Mouse (Mus musculus): ENCODE data around the gene Acox3.

Gene Acox3

DNA sequence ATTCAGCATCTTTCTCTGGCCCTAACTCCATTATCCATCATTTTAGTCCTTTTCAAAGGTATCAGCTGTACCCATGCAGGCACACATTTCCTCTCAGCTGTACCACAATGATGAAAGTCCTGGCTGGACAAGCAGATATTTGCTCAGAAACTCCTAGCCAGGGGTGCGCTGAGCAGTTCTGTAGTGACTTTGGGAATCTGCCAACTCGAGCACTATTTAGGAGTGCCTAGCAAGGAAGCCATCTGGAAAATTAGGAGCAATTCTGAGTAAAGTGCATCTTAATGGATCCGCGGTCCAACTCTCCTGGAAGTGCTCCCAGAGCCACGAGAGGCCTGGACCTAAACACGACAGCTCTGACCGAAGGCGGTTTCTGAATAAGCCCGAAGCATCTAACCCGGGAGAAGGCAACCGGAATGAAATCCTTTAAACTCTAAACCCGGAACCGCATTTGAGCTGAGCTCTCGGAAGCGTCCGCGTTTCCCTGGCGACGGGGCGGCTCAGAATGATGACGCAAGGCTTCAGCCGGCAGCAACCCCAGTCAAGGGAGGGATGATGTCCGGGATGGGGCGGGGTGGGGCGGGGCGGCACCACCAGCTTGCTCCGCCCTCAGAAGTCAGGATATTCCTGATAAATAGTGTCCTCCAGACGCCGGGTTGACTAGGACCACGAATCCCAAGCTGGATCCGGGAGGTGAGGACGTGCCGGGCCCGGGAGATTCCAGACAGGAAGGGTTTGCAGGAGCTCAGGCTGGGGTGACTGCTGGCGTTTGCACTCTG is at the start of gene Acox3:
Gene Acox3, plus strand, starts transcription at position 596 of the 776 bp plus-strand sequence.
- peak; percentile 95 for DNase-seq

- DNase-seq, result no peak
Measured at GRCm38 (mm10) chr5:35536271-35536670, 46.6 kb upstream of the Acox3 start.

DNA sequence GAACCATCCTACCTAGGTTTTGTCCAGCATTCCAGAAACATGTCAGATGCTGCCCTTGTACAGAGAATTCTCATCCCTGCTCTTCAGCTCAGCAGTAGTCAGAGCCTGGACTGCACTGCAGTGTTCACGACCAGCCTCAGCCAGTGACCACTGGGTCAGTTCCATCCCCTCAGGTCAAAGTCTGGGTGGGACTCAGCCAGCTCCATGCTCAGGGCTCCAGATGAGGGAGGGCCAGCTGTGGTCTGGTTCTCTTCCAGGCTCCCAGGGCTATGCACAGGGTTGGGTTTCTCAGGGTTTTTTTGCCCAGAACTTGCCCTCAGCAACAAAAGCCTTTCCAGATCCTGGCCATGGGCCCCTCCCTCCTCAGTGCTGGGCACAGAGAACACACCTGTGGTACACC is 45.4 kb upstream of the Acox3 start:
- DNase-seq, result no peak

GRCm38 (mm10) chr5:35538022-35538421 is 44.8 kb upstream of the Acox3 start:
- no peak for DNase-seq

DNA sequence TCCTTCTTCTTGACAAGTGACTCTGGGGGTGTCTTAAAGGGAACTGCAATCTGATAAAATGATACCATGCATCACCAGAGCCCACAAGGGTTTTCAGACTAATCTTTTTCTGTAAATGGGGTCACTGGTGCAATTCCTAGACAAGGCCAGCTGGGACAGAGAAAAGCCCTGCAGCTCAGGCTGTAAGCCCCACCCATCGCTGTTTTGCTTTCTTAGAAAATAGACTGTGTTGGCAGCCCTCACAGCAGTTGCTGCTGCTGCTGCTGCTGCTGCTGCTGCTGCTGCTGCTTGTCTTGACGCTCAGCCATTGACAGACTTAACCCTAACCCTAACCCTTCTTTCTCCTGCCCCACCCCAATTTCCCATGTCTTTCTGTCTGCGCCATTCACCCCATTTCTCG is 43.3 kb upstream of the Acox3 start:
- DNase-seq, result no peak

GRCm38 (mm10) chr5:35540555-35540954 is 42.3 kb upstream of the Acox3 start:
- no peak for DNase-seq

DNA sequence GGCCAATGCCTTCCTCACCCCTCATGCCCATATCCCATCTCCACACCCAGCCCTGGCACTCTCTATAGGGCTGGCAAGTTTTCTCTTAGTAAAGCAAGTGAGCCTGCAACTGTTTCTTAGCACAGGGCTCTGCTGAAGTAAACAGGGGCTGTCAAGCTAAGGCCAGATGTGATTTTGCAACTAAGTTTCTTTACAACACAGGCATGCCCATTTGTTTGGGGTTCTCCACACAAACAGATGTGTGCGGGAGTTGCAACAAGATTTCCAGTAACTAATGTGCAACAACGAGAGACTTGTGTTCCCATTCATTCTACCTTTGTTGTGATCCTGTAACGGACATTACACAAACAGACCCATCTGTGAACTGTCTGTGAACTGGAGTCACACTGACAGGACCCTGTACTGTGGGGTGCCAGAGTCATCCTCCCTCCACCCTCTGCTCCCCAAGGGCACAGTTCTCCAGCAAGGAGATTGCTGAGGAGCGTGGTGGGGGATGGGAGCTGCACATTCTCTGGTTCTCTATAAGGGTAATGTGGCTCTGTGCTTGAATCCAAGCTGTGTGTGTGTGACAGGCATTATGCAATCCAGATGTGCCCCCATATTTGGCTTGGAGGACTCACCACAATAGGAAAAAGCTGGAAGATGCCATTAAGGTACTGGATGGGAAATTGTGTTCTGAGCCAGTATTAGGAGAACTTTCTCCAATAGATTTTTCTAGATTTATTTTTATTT is 41.6 kb upstream of the Acox3 start:
- DNase-seq, result no peak

- DNase-seq, result no peak
Measured at GRCm38 (mm10) chr5:35546127-35546526, 36.7 kb upstream of the Acox3 start.

- DNase-seq, result no peak
Measured at GRCm38 (mm10) chr5:35551855-35552837, 30.7 kb upstream of the Acox3 start.

DNA sequence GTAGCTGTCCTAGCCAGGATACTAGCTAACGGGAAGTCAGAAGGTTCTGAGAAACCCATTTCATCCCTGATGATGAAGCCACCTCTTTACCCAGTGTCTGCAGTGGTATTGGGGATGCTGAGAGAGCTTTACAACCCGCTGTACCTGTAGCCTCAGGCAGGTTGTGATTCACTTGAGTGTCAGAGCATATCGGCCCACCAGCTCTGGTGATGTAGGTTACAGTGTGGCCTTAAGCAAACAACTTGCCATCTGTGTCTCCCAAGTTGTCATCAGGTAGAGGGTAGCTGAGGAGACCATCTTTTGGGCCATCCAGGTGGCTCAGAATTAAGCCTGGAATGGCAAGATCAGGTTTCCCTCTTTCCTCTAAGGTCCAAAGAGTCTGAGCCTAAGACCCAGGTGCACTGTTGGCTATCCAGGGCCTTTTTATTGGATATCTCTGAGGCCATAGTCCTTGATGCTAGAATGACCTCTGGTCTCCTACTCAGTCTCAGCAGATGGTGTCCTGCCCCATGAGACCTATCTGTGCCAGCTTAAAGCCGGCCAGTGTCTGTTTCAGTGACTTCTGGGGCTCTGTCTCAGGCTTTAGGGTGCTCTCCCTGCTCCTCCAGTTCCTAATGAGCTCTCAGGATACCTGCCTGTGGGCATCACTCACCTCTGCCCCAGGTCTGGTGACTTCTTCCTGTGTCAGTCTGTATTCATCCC is 29.9 kb upstream of the Acox3 start:
- DNase-seq, result no peak

GRCm38 (mm10) chr5:35556393-35556792 is 26.4 kb upstream of the Acox3 start:
- DNase-seq, result no peak

DNA sequence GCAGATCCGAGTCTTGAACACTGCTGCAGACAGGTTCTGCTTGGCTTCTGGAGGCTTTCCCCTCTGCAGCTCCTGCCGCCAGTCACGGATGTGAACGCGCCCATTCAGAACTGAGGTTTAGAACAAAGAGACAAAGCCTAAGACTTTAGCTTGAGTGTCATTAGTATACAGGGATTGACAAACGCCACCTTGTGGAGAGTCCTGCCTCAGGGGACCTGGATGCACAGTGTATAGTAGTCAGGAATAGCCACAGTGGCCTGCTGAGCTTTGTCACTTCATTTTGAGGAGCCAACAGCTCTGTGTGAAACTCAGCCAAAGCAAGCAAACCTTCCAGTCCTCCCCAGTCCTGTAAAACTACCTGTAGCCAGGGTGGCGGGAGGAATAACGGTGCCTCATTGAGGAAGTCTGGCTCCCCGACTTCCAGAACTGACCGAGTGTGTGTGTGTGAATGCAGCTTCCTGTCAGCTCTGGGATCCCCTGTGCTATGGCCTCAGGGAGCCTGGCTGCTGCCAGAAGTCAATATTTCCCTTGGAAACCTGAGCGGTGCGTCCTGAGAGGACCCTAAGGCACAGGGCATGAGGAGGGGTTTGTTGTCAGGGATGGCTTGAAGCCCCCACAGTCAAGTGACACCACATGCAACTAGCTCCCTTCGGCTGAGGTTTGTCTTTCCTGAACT is 24.8 kb upstream of the Acox3 start:
- no peak for DNase-seq

- DNase-seq, result no peak
Measured at GRCm38 (mm10) chr5:35559447-35559846, 23.4 kb upstream of the Acox3 start.

DNA sequence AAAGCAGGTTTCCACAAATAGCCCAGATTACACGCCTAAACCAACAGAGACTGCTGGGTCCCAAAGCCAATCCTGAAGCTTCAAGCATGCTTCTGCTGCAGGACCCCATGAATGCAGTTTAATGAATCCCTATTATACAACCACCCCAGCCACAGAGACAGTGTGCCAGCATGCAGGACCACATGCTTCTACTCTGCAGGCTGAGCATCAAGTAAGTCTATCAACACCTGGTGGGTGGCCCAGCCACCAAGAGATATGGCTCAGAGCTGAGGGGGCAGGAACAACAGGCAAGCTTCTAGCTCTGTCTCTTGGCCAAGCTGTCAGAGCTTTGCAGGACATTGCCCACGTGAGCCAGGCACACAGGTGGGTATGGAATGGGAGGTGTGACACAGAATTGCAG is 20.2 kb upstream of the Acox3 start:
- no peak for DNase-seq

DNA sequence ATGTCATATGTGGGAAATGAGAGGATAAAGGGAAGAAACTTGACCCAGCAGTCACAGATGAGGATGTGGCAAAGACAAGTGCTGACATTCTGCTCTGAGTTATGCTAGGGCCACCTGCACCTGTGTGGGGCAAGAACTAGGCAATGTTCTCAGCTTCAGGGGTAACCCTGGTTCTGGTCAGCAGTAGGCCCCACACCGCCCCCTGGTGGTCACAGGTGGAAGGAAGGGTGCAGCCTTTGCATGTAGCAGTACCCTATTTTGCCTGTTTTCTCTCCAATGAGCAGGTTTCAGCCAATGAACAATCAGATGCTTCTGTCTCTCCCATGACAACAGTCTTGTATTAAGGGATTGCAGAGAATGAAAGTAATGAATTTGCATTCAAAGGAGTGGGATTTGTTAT is 19.4 kb upstream of the Acox3 start:
- peak; percentile 78 for DNase-seq

- no peak for DNase-seq
Measured at GRCm38 (mm10) chr5:35565217-35565616, 17.6 kb upstream of the Acox3 start.

GRCm38 (mm10) chr5:35566632-35567031 is 16.2 kb upstream of the Acox3 start:
- no peak for DNase-seq

DNA sequence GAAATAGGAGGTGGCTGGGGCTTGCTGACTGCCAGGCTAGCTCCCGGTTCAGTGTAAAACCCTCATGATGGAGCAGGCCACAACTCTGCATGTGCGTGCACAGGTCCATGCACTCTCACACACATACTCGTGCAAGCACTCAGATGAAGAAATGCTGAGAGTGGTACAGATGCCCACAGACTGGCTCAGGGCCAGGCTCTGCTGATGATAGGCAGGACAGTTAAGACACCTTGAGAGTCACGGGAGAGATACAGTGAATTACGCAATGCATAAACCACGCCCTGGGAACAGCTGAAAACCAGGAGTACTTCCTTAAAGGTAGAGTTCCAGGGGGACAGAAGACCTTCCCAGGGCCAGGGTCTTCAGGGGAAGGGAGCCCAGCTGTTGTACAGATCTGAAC is 11.3 kb upstream of the Acox3 start:
- DNase-seq, result no peak

DNA sequence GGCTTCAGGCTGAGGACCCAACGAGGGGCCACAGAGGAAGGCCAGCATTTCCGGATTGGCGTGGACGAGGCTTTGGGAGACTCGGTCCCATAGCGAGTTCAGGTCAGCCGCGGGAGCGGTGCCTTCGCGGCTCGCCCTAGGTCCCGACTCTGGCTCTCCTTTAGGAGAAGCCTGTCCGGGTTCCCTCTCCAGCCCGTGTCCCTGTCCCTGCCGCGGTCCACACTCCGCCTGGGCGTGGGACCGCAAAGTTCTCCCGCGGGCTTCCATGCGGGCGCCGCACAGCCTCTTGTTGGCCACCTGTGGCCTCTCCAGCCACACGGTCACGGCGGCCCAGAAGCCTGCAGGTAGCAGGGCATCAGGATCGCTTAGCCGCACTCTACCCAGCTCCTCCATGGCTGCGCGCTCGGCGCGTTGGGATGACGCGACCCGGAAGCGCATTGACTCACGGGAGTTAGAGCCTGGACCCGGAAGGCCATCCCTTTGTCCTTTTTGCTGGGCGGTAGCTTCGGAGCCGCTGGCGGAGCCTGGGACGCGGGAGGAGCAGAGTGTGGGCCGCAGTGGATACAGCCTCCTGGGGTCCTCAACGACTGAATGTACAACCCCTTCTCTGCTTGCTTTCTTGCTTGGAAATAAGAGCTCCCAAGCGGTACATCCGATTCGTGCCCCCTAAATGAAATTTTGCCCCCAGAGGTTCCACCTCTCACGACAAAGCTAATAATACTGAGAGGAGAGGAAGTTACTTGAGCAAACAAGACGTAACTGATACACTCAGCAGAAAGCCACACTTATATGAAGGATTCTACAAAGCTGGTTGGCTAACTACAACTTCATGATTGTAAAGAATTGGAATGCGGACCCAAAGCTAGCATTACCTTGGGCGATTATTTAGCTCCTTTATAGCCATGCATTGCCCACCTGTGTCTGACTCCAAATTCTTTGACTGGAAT is 7.9 kb upstream of the Acox3 start, which contains the start of gene Trmt44:
Gene Trmt44, minus strand, starts transcription at position 418 of the 947 bp plus-strand sequence.
- peak; percentile 91 for DNase-seq

DNA sequence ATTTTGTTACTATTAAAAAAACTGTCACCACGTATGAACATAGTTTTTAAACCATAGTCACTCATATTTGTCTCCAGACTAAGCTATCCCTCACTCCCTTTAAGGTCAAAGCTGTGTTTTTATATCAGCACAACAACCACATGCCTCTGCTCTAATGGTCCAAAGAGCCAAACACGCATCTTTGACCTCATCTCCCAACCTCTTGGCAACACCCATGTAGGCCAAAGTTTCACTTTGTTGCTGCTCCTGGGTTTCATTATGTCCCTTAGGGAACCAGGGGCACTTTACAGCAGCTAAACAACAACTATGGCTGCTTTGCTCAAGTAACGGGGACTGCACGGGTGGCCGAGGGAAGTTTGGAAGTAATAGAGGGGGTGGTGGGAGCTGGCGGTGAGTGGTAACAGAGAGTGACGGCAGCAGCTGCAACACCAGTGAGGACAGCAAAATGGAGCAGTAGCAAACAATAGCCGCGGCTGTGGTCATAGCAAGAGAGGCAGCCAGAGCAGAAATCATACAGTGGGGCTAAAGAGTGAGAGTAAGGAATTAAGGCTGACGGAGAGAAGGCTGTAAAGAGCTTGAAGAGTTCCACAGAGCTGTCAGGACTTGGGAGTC is 6.3 kb upstream of the Acox3 start:
- DNase-seq, result no peak
